Mouse (Mus musculus) stomach, embryonic 14.5 days (tissue): ENCODE data around the gene Hnrnpdl. TPM values are rescaled to one million over a fixed set of nuclear protein-coding genes. Genes with fewer than 3 reads are reported as not detected.
A peak's percentile ranks its signal among the peaks of the same experiment; 100 is the strongest.

ENCODE experiments used
- ATAC-seq: fragments of 200-750 bp; cut with Nextera tagmentation; 2 replicates; pipeline ENCODE4 v1.8.0; 2017; ENCODE audit warnings: low read depth, moderate TSS enrichment; ENCODE audit not compliant: insufficient number of reproducible peaks, insufficient read depth, low FRiP score
- H3K27ac ChIP-seq: fragments of 300-500 bp; sonication (generic); 2 replicates; pipeline ENCODE4 v1.5.1; 2014; ENCODE audit warnings: mild to moderate bottlenecking, low read length, moderate library complexity, mixed read lengths
- H3K27me3 ChIP-seq: fragments of 300-500 bp; sonication (generic); 2 replicates; pipeline ENCODE4 v1.6.1; 2014; ENCODE audit warnings: low read length, control low read depth, mixed read lengths; ENCODE audit not compliant: control insufficient read depth, insufficient read depth
- H3K36me3 ChIP-seq: fragments of 300-500 bp; sonication (generic); 2 replicates; pipeline ENCODE4 v1.6.1; 2014; ENCODE audit warnings: mild to moderate bottlenecking, control low read depth, low read length, moderate library complexity, mixed read lengths; ENCODE audit not compliant: control insufficient read depth, insufficient read depth
- H3K4me1 ChIP-seq: fragments of 300-500 bp; sonication (generic); 2 replicates; pipeline ENCODE4 v1.6.1; 2014; ENCODE audit warnings: low read length, control low read depth, mixed read lengths; ENCODE audit not compliant: control insufficient read depth, insufficient read depth
- H3K4me2 ChIP-seq: fragments of 300-500 bp; sonication (generic); replicated peaks from 2 replicates; pipeline ENCODE4 v1.6.1; 2014; ENCODE audit warnings: low read depth, low read length, control low read depth
- H3K4me3 ChIP-seq: fragments of 300-500 bp; sonication (generic); 2 replicates; pipeline ENCODE4 v1.5.1; 2014; ENCODE audit warnings: low read depth, low read length, control low read depth
- H3K9ac ChIP-seq: fragments of 300-500 bp; sonication (generic); replicated peaks from 2 replicates; pipeline ENCODE4 v1.6.1; 2014; ENCODE audit warnings: low read depth, mild to moderate bottlenecking, control low read depth, low read length, moderate library complexity, mixed read lengths
- H3K9me3 ChIP-seq: fragments of 300-500 bp; sonication (generic); 2 replicates; pipeline ENCODE4 v1.6.1; 2016; ENCODE audit warnings: low read depth, low read length, control low read depth; ENCODE audit not compliant: control insufficient read depth
- WGBS: fragments of 180-500 bp; shearing (Covaris S2); extraction: QIAGEN DNeasy Blood & Tissue Kit; methylation state at CpG from one replicate; pipeline ENCODE4 v1.1.7; 2014; 5-methylcytosine and 5-hydroxymethylcytosine counted together
- polyA plus RNA-seq: library from polyadenylated mRNA; unstranded; fragments of >200 nt; fragmentation: Nextera tagmentation; extraction: Ambion mirVana; gene quantifications from 2 replicates; pipeline ENCODE4 v1.2.1, GENCODE M21; 2014

Gene Hnrnpdl
- polyA plus RNA-seq, 1 experiment from 2014 or later, result 207 TPM

GRCm38 (mm10) chr5:100044030-100044429, 4.6 kb upstream of the Hnrnpdl start:
- Histone ChIP-seq H3K36me3 (no peaks in the 10 kb centered on the region), H3K4me1 (peaks cover 19% of the 10 kb centered on the region; the same call in 1 of the 2 replicates), H3K4me3 (no peak overlapping the region), H3K4me2 (no peak overlapping the region), H3K9me3 (no peaks in the 10 kb centered on the region), H3K27me3 (no peaks in the 10 kb centered on the region), H3K9ac (no peak overlapping the region), H3K27ac (no peak overlapping the region)
- ATAC-seq, result no peak
- 72% methylated on average over 4 of the region's 4 CpGs for WGBS

DNA sequence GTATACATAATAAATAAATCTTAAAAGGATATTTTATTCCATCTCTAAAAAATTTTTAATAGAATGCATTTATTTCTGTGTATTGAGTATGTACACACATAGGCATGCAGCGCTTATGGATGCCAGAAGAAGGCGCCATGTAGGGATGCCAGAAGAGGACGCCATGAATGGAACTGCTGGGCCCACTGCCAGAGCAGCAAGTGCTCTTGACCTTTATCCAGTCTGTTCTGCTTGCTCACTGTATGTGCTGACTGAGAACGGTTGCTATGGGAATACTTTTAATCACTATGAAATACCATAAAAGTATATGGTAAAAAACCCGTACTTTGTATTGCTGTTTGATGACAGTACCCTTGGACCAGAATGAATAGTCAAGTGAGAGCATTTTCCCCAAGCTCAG, 3.9 kb upstream of the Hnrnpdl start:
- Histone ChIP-seq H3K27ac (no peak overlapping the region), H3K4me2 (no peak overlapping the region), H3K4me1 (peaks cover 19% of the 10 kb centered on the region; the same call in 1 of the 2 replicates), H3K27me3 (no peaks in the 10 kb centered on the region), H3K4me3 (no peak overlapping the region), H3K9ac (no peak overlapping the region), H3K9me3 (no peaks in the 10 kb centered on the region), H3K36me3 (no peaks in the 10 kb centered on the region)
- no peak for ATAC-seq
- 77% methylated on average over 5 of the region's 5 CpGs for WGBS

DNA sequence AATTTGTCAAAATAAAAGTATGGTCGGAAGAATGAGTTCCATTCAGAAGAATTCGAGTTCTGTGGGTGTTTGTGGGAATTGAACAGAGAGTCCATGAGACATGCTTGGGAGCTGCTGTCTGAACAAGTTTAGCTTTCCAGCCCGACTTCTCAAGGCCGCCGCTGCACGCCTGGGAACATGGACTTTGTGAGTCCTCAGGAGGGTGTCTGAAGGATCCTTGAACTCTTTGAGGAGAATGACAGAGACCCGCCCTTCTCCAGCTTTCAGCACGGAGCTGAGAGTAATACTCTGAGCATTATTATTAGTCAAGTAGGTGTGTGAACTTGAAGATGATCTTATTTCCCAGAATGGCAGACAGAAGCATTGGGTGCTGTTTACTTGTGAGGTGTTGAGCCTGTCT, 3.0 kb upstream of the Hnrnpdl start:
- Histone ChIP-seq H3K4me3 (no peak overlapping the region), H3K4me1 (peaks cover 17% of the 10 kb centered on the region), H3K27me3 (no peaks in the 10 kb centered on the region), H3K27ac (no peak overlapping the region), H3K9me3 (no peaks in the 10 kb centered on the region), H3K4me2 (no peak overlapping the region), H3K9ac (no peak overlapping the region), H3K36me3 (peaks cover 2% of the 10 kb centered on the region; the same call in 1 of the 2 replicates)
- 90% methylated on average over 8 of the region's 8 CpGs for WGBS
- no peak for ATAC-seq

GRCm38 (mm10) chr5:100041272-100041671, 1.8 kb upstream of the Hnrnpdl start:
- Histone ChIP-seq H3K9me3 (no peaks in the 10 kb centered on the region), H3K36me3 (peaks cover 10% of the 10 kb centered on the region; the same call in 1 of the 2 replicates), H3K27ac (no peak overlapping the region), H3K4me2 (peak overlapping the region; percentile 79; the same call in 1 of the 2 replicates), H3K27me3 (no peaks in the 10 kb centered on the region), H3K4me3 (no peak overlapping the region; the same call in 1 of the 2 replicates), H3K9ac (no peak overlapping the region), H3K4me1 (peaks cover 17% of the 10 kb centered on the region)
- WGBS, result 77% methylated on average over 4 of the region's 4 CpGs
- no peak for ATAC-seq

DNA sequence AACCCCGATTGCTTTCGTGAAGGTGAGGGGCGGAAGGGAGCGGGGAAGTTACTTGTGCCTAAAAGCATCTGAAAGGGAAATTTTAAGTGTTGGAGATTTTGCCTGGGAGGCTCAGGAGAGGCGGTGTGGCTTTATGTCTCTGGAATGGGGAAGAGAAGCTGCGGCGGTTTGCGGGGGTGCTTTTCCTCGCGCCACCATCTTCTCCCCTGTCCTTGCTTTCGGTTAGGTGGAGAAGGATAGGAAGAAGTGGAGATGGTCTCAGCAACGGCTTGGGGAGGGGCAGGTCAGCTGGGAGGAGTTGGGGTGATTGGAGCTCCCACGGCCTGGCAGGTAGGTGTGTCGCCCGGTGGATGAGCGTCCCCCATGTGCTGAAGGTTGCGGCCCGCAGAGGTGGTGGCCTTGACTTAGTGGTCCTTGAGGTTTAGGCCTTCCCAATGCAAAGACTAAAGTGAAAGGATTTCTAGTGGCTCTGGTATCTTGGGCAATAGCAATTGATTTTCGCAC, 869 bp upstream of the Hnrnpdl start:
- H3K4me3 ChIP-seq, result peak overlapping the region; percentile 97
- peak overlapping the region; percentile 99 for H3K27ac ChIP-seq
- peaks cover 19% of the 10 kb centered on the region for H3K36me3 ChIP-seq
- ATAC-seq, result no peak
- H3K4me1 ChIP-seq, result peaks cover 17% of the 10 kb centered on the region
- peak overlapping the region; percentile 98 for H3K9ac ChIP-seq
- peak overlapping the region; percentile 79 for H3K4me2 ChIP-seq
- no peaks in the 10 kb centered on the region for H3K27me3 ChIP-seq
- WGBS, result 1% methylated on average over 19 of the region's 19 CpGs
- no peaks in the 10 kb centered on the region for H3K9me3 ChIP-seq

DNA sequence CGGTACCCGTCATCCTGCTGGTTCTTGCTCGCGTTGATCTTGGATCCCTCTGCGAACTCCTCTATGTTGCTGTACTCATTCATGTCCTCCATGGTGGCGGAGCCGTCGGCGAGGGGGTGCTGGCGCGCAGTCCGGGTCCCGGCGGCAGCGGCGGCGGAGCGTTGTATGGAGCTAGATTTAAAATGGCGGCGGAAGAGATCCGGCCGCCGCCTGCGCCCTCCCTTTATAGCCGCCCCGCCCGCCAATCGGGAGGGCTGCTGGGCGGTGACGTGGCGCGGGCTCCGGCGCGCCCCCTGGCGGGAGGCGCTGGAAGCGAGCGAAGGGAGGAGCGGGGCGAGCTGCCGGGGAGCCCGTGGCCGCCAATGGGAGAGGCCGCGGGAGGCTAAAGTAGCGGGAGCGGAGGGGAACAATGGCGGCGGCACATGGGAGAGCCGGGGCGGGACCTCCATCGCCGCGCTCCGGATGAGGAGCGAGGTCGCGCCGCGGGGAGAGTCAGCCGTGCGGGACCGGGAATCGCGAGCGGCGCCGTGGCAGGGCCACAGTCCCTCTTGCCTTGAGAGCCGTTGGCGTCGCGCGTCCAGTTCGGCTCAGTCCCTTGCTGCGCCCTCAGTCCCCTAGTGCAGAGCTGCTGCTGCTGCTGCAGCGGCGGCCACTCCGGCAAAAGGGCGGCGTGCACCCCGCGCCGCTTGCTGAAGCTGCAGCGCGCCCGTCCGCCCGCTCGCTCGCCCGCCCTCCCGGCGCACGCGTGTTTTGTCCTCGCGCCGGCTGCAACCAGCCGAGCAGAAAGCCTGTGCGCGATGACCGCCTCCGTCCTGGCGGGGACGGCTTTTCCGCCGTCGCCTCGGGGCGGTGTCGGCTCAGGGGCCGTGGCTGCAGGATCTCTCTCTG, 506 bp downstream of the Hnrnpdl start:
- Histone ChIP-seq H3K9me3 (no peaks in the 10 kb centered on the region), H3K4me3 (peak overlapping the region; percentile 97), H3K4me1 (peaks cover 14% of the 10 kb centered on the region), H3K36me3 (peaks cover 32% of the 10 kb centered on the region), H3K4me2 (peak overlapping the region; percentile 82), H3K27me3 (no peaks in the 10 kb centered on the region), H3K27ac (peak overlapping the region; percentile 99), H3K9ac (peak overlapping the region; percentile 98)
- WGBS, result under 1% methylated on average over 112 of the region's 113 CpGs
- peak; percentile 77 for ATAC-seq

DNA sequence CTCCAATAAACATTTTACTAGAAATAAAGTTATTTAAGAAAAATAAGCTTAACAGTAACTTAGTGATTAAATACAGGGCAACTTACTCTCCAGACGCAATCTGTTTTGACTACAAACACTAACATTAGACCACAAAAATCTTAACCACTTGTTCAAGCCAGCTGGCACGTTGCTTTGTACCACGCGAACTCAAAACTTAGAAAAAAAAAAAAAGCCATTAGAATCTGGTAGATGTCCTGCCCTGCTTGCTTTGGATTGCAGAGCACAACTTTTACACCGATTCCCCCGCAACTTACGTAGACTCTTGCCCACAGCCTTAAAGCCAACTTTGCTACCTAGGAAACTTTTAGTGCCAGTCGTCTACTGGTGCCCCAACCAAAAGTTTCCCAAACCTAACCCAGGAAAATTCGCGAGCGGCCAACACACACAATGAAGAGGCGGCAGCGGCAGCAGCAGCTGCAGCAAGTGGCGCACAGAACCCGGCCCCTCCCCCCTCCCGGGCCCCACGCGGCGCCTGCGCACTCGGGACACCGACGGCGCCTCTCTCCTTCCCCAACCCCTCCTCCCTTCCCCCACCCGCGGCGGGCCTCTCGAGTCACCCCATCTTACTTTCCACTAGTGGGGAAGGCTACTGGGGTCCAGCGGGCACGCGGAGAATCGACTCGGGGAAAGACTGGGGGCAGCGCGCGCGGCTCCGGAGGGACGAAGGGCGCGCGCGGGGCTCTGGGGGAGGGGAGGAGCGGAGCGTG, 1.3 kb downstream of the Hnrnpdl start:
- Histone ChIP-seq H3K4me1 (peaks cover 6% of the 10 kb centered on the region), H3K4me3 (peak overlapping the region; percentile 97), H3K27ac (peak overlapping the region; percentile 95), H3K27me3 (no peaks in the 10 kb centered on the region), H3K9ac (peak overlapping the region; percentile 98), H3K36me3 (peaks cover 41% of the 10 kb centered on the region), H3K9me3 (no peaks in the 10 kb centered on the region), H3K4me2 (peak overlapping the region; percentile 82)
- 1% methylated on average over 40 of the region's 45 CpGs for WGBS
- ATAC-seq, result peak; percentile 15

GRCm38 (mm10) chr5:100036681-100037080, 2.8 kb downstream of the Hnrnpdl start:
- no peaks in the 10 kb centered on the region for H3K9me3 ChIP-seq
- peaks cover 6% of the 10 kb centered on the region for H3K4me1 ChIP-seq
- 9% methylated on average over 7 of the region's 7 CpGs for WGBS
- peak overlapping the region; percentile 82 for H3K4me2 ChIP-seq
- no peak overlapping the region; the same call in 1 of the 2 replicates for H3K9ac ChIP-seq
- no peaks in the 10 kb centered on the region for H3K27me3 ChIP-seq
- H3K4me3 ChIP-seq, result peak overlapping the region; percentile 97
- no peak for ATAC-seq
- no peak overlapping the region for H3K27ac ChIP-seq
- H3K36me3 ChIP-seq, result peaks cover 53% of the 10 kb centered on the region
